Mouse (Mus musculus) spleen, adult 2 months (tissue): Measurements from ENCODE around the gene Saa1.

Source experiments
- CTCF ChIP-seq: fragments of 200-500 bp; IDR thresholded peaks from 2 replicates; pipeline ENCODE4 v1.5.1; 2011; ENCODE audit warnings: mild to moderate bottlenecking, inconsistent platforms; ENCODE audit not compliant: insufficient read depth, insufficient read length, insufficient replicate concordance; ENCODE audit errors: extremely low read depth
- POLR2A ChIP-seq: fragments of 200-500 bp; IDR thresholded peaks from 2 replicates; pipeline ENCODE4 v1.6.1; 2011; ENCODE audit warnings: low read depth, low read length, inconsistent platforms

GRCm38 (mm10) chr7:46720460-46720859, 22.3 kb downstream of the Saa1 start:
- TF ChIP-seq POLR2A (no peak), CTCF (no peak)
